Mouse (Mus musculus): Measurements from ENCODE around the gene Aph1b. TPM values are rescaled to one million over a fixed set of nuclear protein-coding genes. Genes with fewer than 3 reads are reported as not detected.

Gene Aph1b
- polyA plus RNA-seq (2014; fragmentation: Illumina TruSeq; extraction: RNeasy Lipid Tissue Mini Kit (QIAGEN cat#74804); ENCODE audit: low read depth, low replicate concordance) = 4.3 TPM

GRCm38 (mm10) chr9:66795464-66796324 is at the start of gene Aph1b:
Gene Aph1b (minus strand): TSS chr9:66795490.

GRCm38 (mm10) chr9:66834318-66835096 is 39.2 kb upstream of the Aph1b start, which contains the start of gene Aph1c:
Gene Aph1c (minus strand): TSS chr9:66834726.

GRCm38 (mm10) chr9:66796739-66797138 is 1.4 kb upstream of the Aph1b start, which contains the start of gene Gm10647:
Gene Gm10647 (plus strand): TSS chr9:66797039.

Other genes with a start within 250 kb of the Aph1b start
- 56.3 TPM for gene Usp3, start 202.3 kb downstream of the Aph1b start, polyA plus RNA-seq (2014; fragmentation: Illumina TruSeq; extraction: RNeasy Lipid Tissue Mini Kit (QIAGEN cat#74804); ENCODE audit: low read depth, low replicate concordance)
- 0.67 TPM for gene Car12, start 81.8 kb downstream of the Aph1b start, polyA plus RNA-seq (2014; fragmentation: Illumina TruSeq; extraction: RNeasy Lipid Tissue Mini Kit (QIAGEN cat#74804); ENCODE audit: low read depth, low replicate concordance)
- gene Gm10647, start 1.5 kb upstream of the Aph1b start, polyA plus RNA-seq (2014; fragmentation: Illumina TruSeq; extraction: RNeasy Lipid Tissue Mini Kit (QIAGEN cat#74804); ENCODE audit: low read depth, low replicate concordance) = 0.57 TPM
- 11.4 TPM for gene Aph1c, start 39.2 kb upstream of the Aph1b start, polyA plus RNA-seq (2014; fragmentation: Illumina TruSeq; extraction: RNeasy Lipid Tissue Mini Kit (QIAGEN cat#74804); ENCODE audit: low read depth, low replicate concordance)
- 36.8 TPM for gene Rab8b, start 124.2 kb upstream of the Aph1b start, polyA plus RNA-seq (2014; fragmentation: Illumina TruSeq; extraction: RNeasy Lipid Tissue Mini Kit (QIAGEN cat#74804); ENCODE audit: low read depth, low replicate concordance)
- gene Rps27l, start 150.6 kb upstream of the Aph1b start, polyA plus RNA-seq (2014; fragmentation: Illumina TruSeq; extraction: RNeasy Lipid Tissue Mini Kit (QIAGEN cat#74804); ENCODE audit: low read depth, low replicate concordance) = 251 TPM
- 17.7 TPM for gene Lactb, start 180.0 kb upstream of the Aph1b start, polyA plus RNA-seq (2014; fragmentation: Illumina TruSeq; extraction: RNeasy Lipid Tissue Mini Kit (QIAGEN cat#74804); ENCODE audit: low read depth, low replicate concordance)

All from testis, adult 10 weeks (tissue).